Mouse (Mus musculus): ENCODE results near the gene Hjurp. TPM values are rescaled to one million over a fixed set of nuclear protein-coding genes. Genes with fewer than 3 reads are reported as not detected.

Hjurp gene
- total RNA-seq (2021) = 10 to 100 TPM; 26.9 to 33.9 TPM

DNA sequence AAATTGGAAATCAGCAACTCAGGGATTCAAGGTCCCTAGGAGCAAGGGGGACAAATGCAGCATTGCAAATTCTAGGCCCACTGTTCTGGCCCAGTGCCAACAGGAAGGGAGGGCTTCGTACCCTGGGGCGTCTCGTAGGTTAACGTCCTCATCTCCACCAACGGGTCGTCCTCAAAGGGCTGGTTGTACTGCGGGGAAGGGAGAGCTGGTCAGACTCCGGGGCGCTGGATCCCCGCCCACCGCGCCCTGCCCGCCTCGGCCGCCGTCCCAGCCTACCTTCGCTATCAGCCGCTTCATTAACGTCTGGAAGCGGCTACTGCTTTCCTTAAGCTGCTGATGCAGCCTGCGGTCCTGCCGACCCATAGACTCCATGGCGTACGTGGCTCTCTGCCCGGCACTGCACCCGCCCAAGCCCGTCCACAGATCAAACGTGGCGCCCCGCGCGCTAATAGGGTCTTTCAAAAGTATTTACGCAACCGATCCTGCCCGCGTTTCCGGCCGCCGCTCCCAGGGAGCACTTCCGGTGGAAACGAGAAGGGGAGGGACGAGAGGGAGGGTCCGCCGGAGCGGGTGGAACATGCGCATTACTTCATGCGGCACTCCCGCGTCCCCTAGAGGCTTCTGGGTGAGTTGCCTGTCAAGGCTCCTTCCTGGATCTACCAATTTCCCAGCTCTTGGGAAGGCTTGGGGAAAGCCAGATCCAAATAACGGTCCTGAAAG, at the start of gene Hjurp, which contains the start of gene Trpm8:
Gene Hjurp (minus strand): TSS at position 536 of the 720 bp plus-strand sequence.
Gene Trpm8 (plus strand): TSS at position 564 of the 720 bp plus-strand sequence.
- peak; percentile 100 for DNase-seq (ENCODE audit: extremely low spot score in 1 of 2, low spot score in 1 of 2)

- DNase-seq (ENCODE audit: extremely low spot score in 1 of 2, low spot score in 1 of 2) = no peak
These were observed 45.7 kb upstream of the Hjurp start for GRCm38 (mm10) chr1:88323101-88323500.

DNA sequence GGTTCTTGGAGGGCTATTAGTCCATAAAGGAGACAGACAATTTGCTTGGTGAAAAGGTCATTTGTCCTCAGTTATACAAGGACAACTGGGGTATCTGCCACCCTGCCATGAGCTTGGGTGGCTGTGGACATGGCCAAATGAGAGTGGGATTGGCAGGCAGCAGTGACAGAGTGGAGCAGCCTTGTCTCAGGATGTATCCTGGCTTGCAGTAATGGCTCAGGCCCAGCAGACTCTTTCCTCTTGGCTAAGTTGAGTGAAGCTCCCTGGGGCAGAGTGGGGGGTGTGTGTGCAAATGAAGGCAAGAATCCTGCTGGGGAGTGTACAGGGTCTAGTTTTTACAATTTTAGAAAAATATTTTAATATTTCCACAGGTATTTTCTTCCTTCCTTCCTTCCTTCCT, 44.7 kb upstream of the Hjurp start:
- DNase-seq (ENCODE audit: extremely low spot score in 1 of 2, low spot score in 1 of 2) = no peak

- DNase-seq (ENCODE audit: extremely low spot score in 1 of 2, low spot score in 1 of 2) = no peak
These were observed 43.5 kb upstream of the Hjurp start for GRCm38 (mm10) chr1:88320821-88321395.

GRCm38 (mm10) chr1:88318531-88319060, 41.2 kb upstream of the Hjurp start:
- peak; percentile 32 to 83 for DNase-seq (ENCODE audit: extremely low spot score in 1 of 2, low spot score in 1 of 2)

- no peak for DNase-seq (ENCODE audit: extremely low spot score in 1 of 2, low spot score in 1 of 2)
These were observed 39.8 kb upstream of the Hjurp start for GRCm38 (mm10) chr1:88317279-88317678.

DNA sequence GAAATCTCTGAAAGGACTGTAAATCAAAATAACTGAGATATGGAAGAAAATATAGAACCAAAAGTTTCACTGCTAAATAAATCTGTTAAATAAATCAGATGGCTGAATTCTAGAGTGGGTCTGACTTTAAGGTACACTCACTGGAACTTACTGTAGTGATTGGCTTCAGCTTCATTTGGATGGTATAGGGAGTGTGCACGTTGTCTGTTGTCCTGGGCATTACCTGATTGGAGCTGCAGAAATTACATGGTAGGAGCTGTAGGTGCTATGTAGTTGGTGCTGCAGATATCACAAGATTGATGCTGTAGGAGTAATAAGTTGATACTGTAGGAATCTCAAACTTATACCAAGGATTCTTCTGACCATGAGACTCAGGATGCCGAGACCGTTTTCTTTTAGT, 32.9 kb upstream of the Hjurp start:
- DNase-seq (ENCODE audit: extremely low spot score in 1 of 2, low spot score in 1 of 2) = no peak

DNA sequence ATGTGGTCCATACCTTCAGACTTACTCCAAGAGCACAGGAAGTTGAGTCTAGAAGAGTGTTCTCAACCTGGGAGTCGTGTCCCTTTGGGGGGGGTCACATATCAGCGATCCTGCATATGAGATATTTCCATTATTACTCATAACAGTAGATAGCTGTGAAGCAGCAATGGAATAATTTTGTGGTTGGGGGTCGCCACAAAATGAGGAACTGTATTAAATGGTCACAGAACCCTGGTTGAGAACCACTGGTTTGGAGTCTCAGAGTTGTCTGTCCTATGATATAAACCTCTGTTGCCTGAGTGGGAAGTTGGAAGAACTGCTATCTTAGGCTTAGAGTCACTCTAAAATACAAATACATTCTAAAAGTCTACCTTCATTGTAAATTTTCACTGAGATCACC, 32.5 kb upstream of the Hjurp start:
- no peak for DNase-seq (ENCODE audit: extremely low spot score in 1 of 2, low spot score in 1 of 2)

- DNase-seq (ENCODE audit: extremely low spot score in 1 of 2, low spot score in 1 of 2) = no peak
These were observed 31.6 kb upstream of the Hjurp start for GRCm38 (mm10) chr1:88309020-88309419.

DNA sequence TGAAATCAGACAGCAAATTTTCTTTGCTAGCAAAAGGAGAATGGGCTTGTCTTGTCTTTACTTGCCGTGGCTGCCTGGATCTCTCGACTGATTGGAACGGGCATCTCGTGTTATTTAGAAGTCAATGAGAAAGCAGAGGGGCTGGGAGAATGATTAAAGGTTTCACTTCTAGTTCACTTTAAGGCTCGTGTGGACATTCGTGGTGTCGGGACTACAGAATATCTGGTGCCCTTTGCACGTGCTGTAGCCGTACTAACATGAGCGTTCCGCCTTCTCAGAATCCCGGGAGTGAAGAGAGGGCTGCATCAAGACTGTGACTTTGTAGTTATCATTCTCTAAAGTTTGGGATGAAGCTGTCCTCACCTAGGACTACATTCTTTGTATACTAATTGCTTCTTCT, 29.7 kb upstream of the Hjurp start:
- DNase-seq (ENCODE audit: extremely low spot score in 1 of 2, low spot score in 1 of 2) = no peak

- DNase-seq (ENCODE audit: extremely low spot score in 1 of 2, low spot score in 1 of 2) = no peak
These were observed 29.1 kb upstream of the Hjurp start for GRCm38 (mm10) chr1:88306543-88306942.

- DNase-seq (ENCODE audit: extremely low spot score in 1 of 2, low spot score in 1 of 2) = no peak
These were observed 27.8 kb upstream of the Hjurp start for GRCm38 (mm10) chr1:88305018-88305795.

DNA sequence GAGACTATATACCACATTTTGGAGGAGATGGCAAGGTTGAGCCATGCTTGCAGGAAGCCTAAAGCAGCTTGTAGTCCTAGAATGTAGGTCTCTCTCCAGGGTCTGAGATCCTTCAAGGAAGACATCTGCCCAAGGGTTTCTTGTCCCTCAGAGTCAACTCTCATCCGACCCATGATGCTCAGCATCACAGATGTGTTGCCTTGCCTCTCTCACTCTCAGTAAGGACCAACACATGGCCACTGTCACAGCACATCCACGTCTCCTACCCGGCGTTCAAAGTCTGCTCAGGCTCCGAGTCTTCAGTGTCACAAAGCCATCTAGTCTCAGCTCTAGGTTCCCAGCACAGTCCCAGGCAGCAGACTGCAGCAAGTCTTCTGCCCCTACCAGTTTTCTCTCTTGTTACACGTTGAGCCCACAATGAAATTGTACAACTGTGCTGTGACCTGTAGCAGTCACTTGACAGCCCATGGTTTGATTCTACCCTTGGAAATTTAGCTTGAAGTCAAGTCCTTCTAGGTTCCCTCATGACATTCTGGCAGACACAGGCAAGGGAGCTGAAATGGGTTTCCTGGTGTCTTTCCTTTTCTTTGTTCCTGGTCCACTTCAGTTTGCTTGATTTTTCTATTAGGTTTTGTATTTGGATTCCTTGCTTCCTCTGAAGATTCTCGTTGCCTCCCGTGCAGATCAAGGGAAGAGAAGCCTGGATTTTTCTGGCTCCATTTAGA, 27.0 kb upstream of the Hjurp start:
- DNase-seq (ENCODE audit: extremely low spot score in 1 of 2, low spot score in 1 of 2) = no peak

DNA sequence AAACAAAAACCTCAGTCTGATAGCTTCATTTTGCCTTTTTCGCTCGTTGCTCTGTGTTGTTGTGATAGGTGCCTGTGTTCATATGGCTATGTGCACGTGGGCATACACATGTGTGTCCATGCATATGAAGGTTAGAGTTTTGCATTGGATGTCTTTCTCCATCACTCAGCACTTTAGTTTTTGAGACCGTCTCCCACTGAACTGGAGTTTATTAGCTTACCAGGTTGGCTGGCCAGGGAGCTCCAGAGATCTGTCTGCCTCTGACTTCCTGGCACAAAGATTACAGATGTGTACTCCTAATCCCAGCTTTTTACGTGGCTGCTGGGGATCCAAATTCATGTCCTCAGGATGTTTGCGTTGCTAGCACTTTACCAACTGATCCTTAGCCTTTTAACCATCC, 26.3 kb upstream of the Hjurp start:
- no peak for DNase-seq (ENCODE audit: extremely low spot score in 1 of 2, low spot score in 1 of 2)

- no peak for DNase-seq (ENCODE audit: extremely low spot score in 1 of 2, low spot score in 1 of 2)
These were observed 24.8 kb upstream of the Hjurp start for GRCm38 (mm10) chr1:88302057-88302740.

- DNase-seq (ENCODE audit: extremely low spot score in 1 of 2, low spot score in 1 of 2) = no peak
These were observed 23.9 kb upstream of the Hjurp start for GRCm38 (mm10) chr1:88301121-88302014.

DNA sequence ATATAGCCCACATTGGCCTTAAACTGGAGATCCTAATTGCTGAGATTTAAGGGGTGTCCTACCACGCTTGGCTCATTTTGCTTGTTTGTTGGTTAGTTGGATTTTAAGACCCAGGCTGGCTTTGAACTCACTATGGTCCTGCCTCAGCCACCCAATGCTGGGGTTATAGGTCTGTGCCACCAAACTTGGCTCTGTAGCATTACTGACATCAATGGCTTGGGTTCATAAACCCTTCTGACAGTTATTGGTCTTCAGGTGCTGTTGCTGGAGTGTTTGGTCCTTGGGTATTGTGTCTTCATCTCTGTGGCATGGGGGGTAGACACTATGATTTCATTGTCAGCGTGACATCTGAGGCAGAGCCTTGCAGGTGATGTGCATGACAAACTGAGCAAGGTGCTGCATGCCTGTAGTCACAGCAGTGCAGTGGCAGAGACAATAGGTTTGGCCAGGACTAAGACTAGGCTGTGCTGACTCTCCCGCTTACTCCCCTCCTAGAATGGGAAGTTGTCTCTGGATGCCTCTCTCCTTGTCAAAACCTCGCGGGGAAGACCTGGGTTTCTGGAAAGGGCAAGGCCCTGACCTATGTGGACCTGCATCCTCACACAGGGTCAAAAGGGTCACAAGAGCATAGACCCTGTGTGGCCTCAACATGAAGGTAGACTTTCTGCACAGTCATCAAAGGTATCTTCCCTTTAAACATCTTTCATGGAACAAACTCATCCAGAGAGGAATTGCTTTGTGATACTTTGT, 23.0 kb upstream of the Hjurp start:
- no peak for DNase-seq (ENCODE audit: extremely low spot score in 1 of 2, low spot score in 1 of 2)

DNA sequence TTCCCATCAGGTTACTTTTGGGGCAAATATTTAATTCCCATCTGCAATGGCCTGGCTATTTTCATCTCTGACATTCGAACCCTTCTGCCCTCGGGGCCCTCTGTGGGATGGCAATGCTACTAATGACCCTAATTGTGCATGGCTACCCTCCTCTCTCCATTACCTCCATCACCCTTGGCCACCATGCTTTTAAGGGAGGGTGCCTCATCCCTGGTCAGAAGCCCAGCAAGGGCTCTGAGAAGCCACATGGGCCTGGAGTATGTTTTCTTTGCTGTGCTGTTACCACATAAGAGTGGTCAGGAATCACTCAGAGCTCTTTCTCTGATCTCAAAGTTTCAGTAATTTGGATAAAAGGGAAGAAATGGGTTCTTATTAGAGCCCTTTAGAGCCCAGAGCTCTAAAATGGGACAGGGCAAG, 22.1 kb upstream of the Hjurp start:
- DNase-seq (ENCODE audit: extremely low spot score in 1 of 2, low spot score in 1 of 2) = no peak

Data from layer of hippocampus, postnatal 25 days (tissue).